In genomic region chr8:111743792-111744696, GRCm38 (mm10) we compare ENCODE assay signal across 8 mouse cellular contexts. TPM values are rescaled to one million over a fixed set of nuclear protein-coding genes. Genes with fewer than 3 reads are reported as not detected.
DNase-seq lines count a peak whose midpoint lies in the region; ATAC-seq lines count a peak whose summit lies in the region.

Bcar1 (minus strand) TSS chr8:111743809.

- peak within 1 kb of the TSS; percentile 92 for H3K9ac ChIP-seq in embryonic facial prominence, embryonic 13.5 days
- peak within 1 kb of the TSS; percentile 97 for H3K9ac ChIP-seq in heart, embryonic 11.5 days (ENCODE audit: low read depth, low read length)
- peak within 1 kb of the TSS; percentile 88 for H3K9ac ChIP-seq in kidney, embryonic 16.5 days (replicated peaks; ENCODE audit: low read length)
- peak within 1 kb of the TSS; percentile 71 for H3K9ac ChIP-seq in liver, embryonic 13.5 days
- peak within 1 kb of the TSS; percentile 98 for H3K9ac ChIP-seq in neural tube, embryonic 15.5 days (replicated peaks)

- DNase-seq in 3134 (ENCODE audit: extremely low read depth, insufficient read length, low spot score) = peak; percentile 77
- peak; percentile 95 for DNase-seq in adrenal gland, postnatal 10 days
- DNase-seq in liver, embryonic 13.5 days = peak; percentile 46
- peak; percentile 88 for DNase-seq in yolk sac, embryonic 10.5 days (ENCODE audit: low spot score)

- H3K36me3 ChIP-seq in embryonic facial prominence, embryonic 13.5 days = no peaks in the 10 kb centered on the region
- H3K36me3 ChIP-seq in heart, embryonic 11.5 days (ENCODE audit: control insufficient read depth, insufficient read depth, low read length) = no peaks in the 10 kb centered on the region
- H3K36me3 ChIP-seq in kidney, embryonic 16.5 days (ENCODE audit: insufficient read depth, low read length) = no peaks in the 10 kb centered on the region
- no peaks in the 10 kb centered on the region for H3K36me3 ChIP-seq in liver, embryonic 13.5 days
- no peaks in the 10 kb centered on the region for H3K36me3 ChIP-seq in neural tube, embryonic 15.5 days

- H3K4me1 ChIP-seq in embryonic facial prominence, embryonic 13.5 days = peaks cover 65% of the 10 kb centered on the region
- H3K4me1 ChIP-seq in heart, embryonic 11.5 days (ENCODE audit: control insufficient read depth, insufficient read depth, low read length) = peaks cover 64% of the 10 kb centered on the region
- H3K4me1 ChIP-seq in kidney, embryonic 16.5 days (ENCODE audit: insufficient read depth, low read length) = peaks cover 70% of the 10 kb centered on the region
- H3K4me1 ChIP-seq in liver, embryonic 13.5 days (replicated peaks) = peaks cover 64% of the 10 kb centered on the region
- H3K4me1 ChIP-seq in neural tube, embryonic 15.5 days = peaks cover 68% of the 10 kb centered on the region

- no peaks in the 10 kb centered on the region for H3K9me3 ChIP-seq in embryonic facial prominence, embryonic 13.5 days
- H3K9me3 ChIP-seq in heart, embryonic 11.5 days (replicated peaks; ENCODE audit: control insufficient read depth, low read length) = no peaks in the 10 kb centered on the region
- H3K9me3 ChIP-seq in kidney, embryonic 16.5 days (ENCODE audit: low read length) = no peaks in the 10 kb centered on the region
- H3K9me3 ChIP-seq in liver, embryonic 13.5 days (replicated peaks) = no peaks in the 10 kb centered on the region
- H3K9me3 ChIP-seq in neural tube, embryonic 15.5 days (replicated peaks) = no peaks in the 10 kb centered on the region

- peak within 1 kb of the TSS; percentile 81 for H3K4me2 ChIP-seq in embryonic facial prominence, embryonic 13.5 days
- peak within 1 kb of the TSS; percentile 76 for H3K4me2 ChIP-seq in heart, embryonic 11.5 days
- peak within 1 kb of the TSS; percentile 71 for H3K4me2 ChIP-seq in kidney, embryonic 16.5 days (replicated peaks; ENCODE audit: low read depth, low read length)
- H3K4me2 ChIP-seq in liver, embryonic 13.5 days = peak within 1 kb of the TSS; percentile 69
- peak within 1 kb of the TSS; percentile 81 for H3K4me2 ChIP-seq in neural tube, embryonic 15.5 days

- ATAC-seq in embryonic facial prominence, embryonic 13.5 days (ENCODE audit: insufficient number of reproducible peaks, insufficient read depth, low FRiP score, low TSS enrichment, low read depth) = 0 out of 2 replicates have a peak, but pooled peaks have one; percentile 15
- ATAC-seq in heart, embryonic 11.5 days (replicated peaks; ENCODE audit: insufficient number of reproducible peaks, low FRiP score, low TSS enrichment) = peak; percentile 47
- ATAC-seq in kidney, embryonic 16.5 days (ENCODE audit: low FRiP score, low TSS enrichment) = peak; percentile 37
- ATAC-seq in liver, embryonic 13.5 days (ENCODE audit: low read depth) = peak; percentile 7
- ATAC-seq in neural tube, embryonic 15.5 days (ENCODE audit: low FRiP score) = peak; percentile 66

- WGBS in embryonic facial prominence, embryonic 13.5 days = 8% methylated on average over 37 of the region's 40 CpGs
- 10% methylated on average over 40 of the region's 40 CpGs for WGBS in heart, embryonic 11.5 days (ENCODE audit: insufficient replicate concordance)
- 11% methylated on average over 37 of the region's 40 CpGs for WGBS in kidney, embryonic 16.5 days
- 10% methylated on average over 40 of the region's 40 CpGs for WGBS in liver, embryonic 13.5 days (ENCODE audit: insufficient replicate concordance)
- 11% methylated on average over 36 of the region's 40 CpGs for WGBS in neural tube, embryonic 15.5 days

- no peaks in the 10 kb centered on the region for H3K27me3 ChIP-seq in embryonic facial prominence, embryonic 13.5 days
- H3K27me3 ChIP-seq in heart, embryonic 11.5 days (ENCODE audit: control insufficient read depth, insufficient read depth, low read length) = no peaks in the 10 kb centered on the region
- no peaks in the 10 kb centered on the region for H3K27me3 ChIP-seq in kidney, embryonic 16.5 days (ENCODE audit: insufficient read depth, low read length)
- peaks cover 84% of the 10 kb centered on the region for H3K27me3 ChIP-seq in liver, embryonic 13.5 days
- no peaks in the 10 kb centered on the region for H3K27me3 ChIP-seq in neural tube, embryonic 15.5 days (replicated peaks)

- H3K27ac ChIP-seq in embryonic facial prominence, embryonic 13.5 days = peak within 1 kb of the TSS; percentile 85
- H3K27ac ChIP-seq in heart, embryonic 11.5 days (ENCODE audit: low read depth, low read length) = peak within 1 kb of the TSS; percentile 74
- H3K27ac ChIP-seq in kidney, embryonic 16.5 days (ENCODE audit: low read length) = peak within 1 kb of the TSS; percentile 78
- H3K27ac ChIP-seq in liver, embryonic 13.5 days = peak within 1 kb of the TSS; percentile 52
- peak within 1 kb of the TSS; percentile 82 for H3K27ac ChIP-seq in neural tube, embryonic 15.5 days (replicated peaks)

- peak within 1 kb of the TSS; percentile 90 for H3K4me3 ChIP-seq in embryonic facial prominence, embryonic 13.5 days
- H3K4me3 ChIP-seq in heart, embryonic 11.5 days (ENCODE audit: low read depth, low read length) = peak within 1 kb of the TSS; percentile 86
- H3K4me3 ChIP-seq in kidney, embryonic 16.5 days (ENCODE audit: low read length) = peak within 1 kb of the TSS; percentile 80
- peak within 1 kb of the TSS; percentile 64 for H3K4me3 ChIP-seq in liver, embryonic 13.5 days (replicated peaks)
- H3K4me3 ChIP-seq in neural tube, embryonic 15.5 days (replicated peaks) = peak within 1 kb of the TSS; percentile 89

RNA-seq across cellular contexts. Expression of gene Bcar1, which starts in this region (rescaled TPM):
- total RNA-seq in adrenal gland, postnatal 10 days (2021) = 10 to 100 TPM; 53.4 to 62.7 TPM
- polyA plus RNA-seq in embryonic facial prominence, embryonic 13.5 days (2015; fragmentation: Nextera tagmentation; extraction: Ambion mirVana) = 35.6 and 37.3 TPM in 2 replicates
- polyA plus RNA-seq in heart, embryonic 11.5 days (2014; fragmentation: Nextera tagmentation; extraction: Ambion mirVana) = 46.6 and 53.8 TPM in 2 replicates
- polyA plus RNA-seq in kidney, embryonic 16.5 days (2015; fragmentation: Nextera tagmentation; extraction: Ambion mirVana) = 49.6 and 60.1 TPM in 2 replicates
- 5.6 and 6.3 TPM in 2 replicates for polyA plus RNA-seq in liver, embryonic 13.5 days (2015; fragmentation: Nextera tagmentation; extraction: Ambion mirVana)
- 41.5 and 42.8 TPM in 2 replicates for polyA plus RNA-seq in neural tube, embryonic 15.5 days (2015; fragmentation: Nextera tagmentation; extraction: Ambion mirVana)

Comparison
In these comparisons a context has a peak if more than half of its experiments do, and no peak if none do; other contexts are left out.
1. Peak in every context shown above with its lines: DNase-seq, ATAC-seq, H3K4me3 ChIP-seq and H3K27ac ChIP-seq.
2. ATAC-seq: peak in every context shown above with its lines; median percentile 66 in neural tube, embryonic 15.5 days; 47 in heart, embryonic 11.5 days; 37 in kidney, embryonic 16.5 days; 15 in embryonic facial prominence, embryonic 13.5 days; 7 in liver, embryonic 13.5 days.